Mouse (Mus musculus) C2C12 (cell line): ENCODE results near the gene Tbc1d13.

ENCODE experiments used
- CEBPB ChIP-seq: IDR thresholded peaks from one replicate; pipeline ENCODE4 v1.6.1; 2011; ENCODE audit warnings: low read depth, mild to moderate bottlenecking, control low read depth, moderate library complexity
- CTCF ChIP-seq: IDR thresholded peaks from one replicate; pipeline ENCODE4 v1.5.1; 2011; ENCODE audit not compliant: control insufficient read depth, insufficient read depth, insufficient read length
- FOSL1 ChIP-seq: IDR thresholded peaks from one replicate; pipeline ENCODE4 v1.8.0; 2011; ENCODE audit warnings: mild to moderate bottlenecking, low read length; ENCODE audit not compliant: poor library complexity, insufficient read depth, severe bottlenecking
- MAX ChIP-seq: IDR thresholded peaks from one replicate; pipeline ENCODE4 v1.6.1; 2011; ENCODE audit warnings: mild to moderate bottlenecking, control low read depth
- MYOD1 ChIP-seq: IDR thresholded peaks from one replicate; pipeline ENCODE4 v1.6.1; 2011; ENCODE audit warnings: low read depth; ENCODE audit not compliant: control insufficient read depth, insufficient read length
- MYOG ChIP-seq: IDR thresholded peaks from one replicate; pipeline ENCODE4 v1.6.1; 2011; ENCODE audit not compliant: control insufficient read depth, insufficient read length; ENCODE audit errors: extremely low read depth
- USF1 ChIP-seq: IDR thresholded peaks from one replicate; pipeline ENCODE4 v1.6.1; 2011; ENCODE audit warnings: low read depth, mild to moderate bottlenecking, control low read depth, moderate library complexity

- TF ChIP-seq CTCF: no peak
- TF ChIP-seq MAX: no peak
- TF ChIP-seq MYOG: no peak
- TF ChIP-seq USF1: no peak
- no peak for TF ChIP-seq CEBPB
- no peak for TF ChIP-seq MYOD1
- TF ChIP-seq FOSL1: no peak
Measured at GRCm38 (mm10) chr2:30084113-30084512, 49.4 kb upstream of the Tbc1d13 start.
